Mouse (Mus musculus) hematopoietic multipotent progenitor cell, adult 10-12 weeks (in vitro differentiated cells): ENCODE results near the gene Ndufb4. TPM values are rescaled to one million over a fixed set of nuclear protein-coding genes. Genes with fewer than 3 reads are reported as not detected.

Source experiments
- polyA plus RNA-seq: library from polyadenylated mRNA; stranded (reverse); fragments of >175 nt; gene quantifications from 2 replicates; pipeline ENCODE4 v1.2.3, GENCODE M21; 2012; ENCODE audit warnings: low replicate concordance

Ndufb4 gene
- polyA plus RNA-seq, result 42.4 and 52.4 TPM in 2 replicates

DNA sequence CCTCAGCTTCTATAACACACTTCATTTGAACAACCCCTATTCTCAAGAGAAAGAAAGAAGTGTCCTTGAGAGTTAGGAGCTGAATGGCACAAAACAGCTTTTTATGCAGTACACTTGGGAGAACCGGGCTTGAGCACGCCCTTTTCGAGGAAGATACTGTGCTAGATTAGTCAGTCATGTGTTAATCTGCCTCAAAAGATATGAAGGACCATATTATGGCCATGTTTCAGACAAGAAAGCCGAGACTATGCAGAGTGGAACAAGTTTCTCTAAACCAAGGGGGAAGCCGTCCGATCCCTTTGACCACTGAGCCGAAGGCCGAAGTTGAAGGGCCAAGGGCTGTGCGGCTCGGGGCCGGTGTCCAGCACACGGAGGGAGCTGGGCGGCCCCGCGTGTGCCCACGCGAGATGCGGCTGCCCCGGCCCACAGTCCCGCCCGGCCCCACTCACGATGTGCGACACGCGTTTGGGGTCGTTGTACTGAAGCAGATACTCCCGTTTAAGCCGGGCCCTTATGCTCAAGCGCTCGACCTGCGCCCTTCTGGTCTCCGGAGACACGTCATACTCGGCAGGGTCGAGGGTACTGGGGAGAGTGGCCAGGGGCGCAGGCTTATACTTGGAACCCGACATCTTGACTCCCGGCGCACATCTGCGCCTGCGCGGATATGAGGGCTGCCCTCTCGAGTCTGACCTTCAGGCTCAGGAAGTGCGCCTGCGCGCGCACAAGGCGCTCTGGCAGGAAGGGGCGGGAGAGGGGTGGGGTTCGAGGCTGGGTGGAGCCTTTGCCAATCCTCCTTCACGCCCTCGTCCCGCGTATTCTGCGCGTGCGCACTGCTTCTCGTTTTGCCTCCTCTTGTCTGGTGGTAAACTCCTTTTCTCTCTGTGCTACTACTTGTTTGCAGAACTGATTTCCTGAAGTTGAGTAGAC lies at the start of gene Ndufb4:
Gene Ndufb4 (minus strand): TSS at position 723 of the 927 bp plus-strand sequence.

Other genes with a start within 250 kb of the Ndufb4 start
- 1.5 and 2.5 TPM in 2 replicates for gene Gtf2e1, start 114.7 kb downstream of the Ndufb4 start, polyA plus RNA-seq
- gene Rabl3, start 114.6 kb downstream of the Ndufb4 start, polyA plus RNA-seq, result 0.38 and 0.82 TPM in 2 replicates
- 0.13 and 0.25 TPM in 2 replicates for gene Hgd, start 74.3 kb downstream of the Ndufb4 start, polyA plus RNA-seq
- gene Fstl1, start 122.4 kb upstream of the Ndufb4 start, polyA plus RNA-seq, result 0.10 and 0.27 TPM in 2 replicates
- not detected in 2 replicates for gene Gm36028, start 206.7 kb upstream of the Ndufb4 start, polyA plus RNA-seq
- gene Lrrc58, start 213.9 kb upstream of the Ndufb4 start, polyA plus RNA-seq, result 4.0 TPM in 2 replicates